Mouse (Mus musculus): Measurements from ENCODE around the gene Tcf12. TPM values are rescaled to one million over a fixed set of nuclear protein-coding genes. Genes with fewer than 3 reads are reported as not detected.

The Tcf12 gene
- polyA plus RNA-seq, 1 experiment from 2014 or later: 191 TPM

DNA sequence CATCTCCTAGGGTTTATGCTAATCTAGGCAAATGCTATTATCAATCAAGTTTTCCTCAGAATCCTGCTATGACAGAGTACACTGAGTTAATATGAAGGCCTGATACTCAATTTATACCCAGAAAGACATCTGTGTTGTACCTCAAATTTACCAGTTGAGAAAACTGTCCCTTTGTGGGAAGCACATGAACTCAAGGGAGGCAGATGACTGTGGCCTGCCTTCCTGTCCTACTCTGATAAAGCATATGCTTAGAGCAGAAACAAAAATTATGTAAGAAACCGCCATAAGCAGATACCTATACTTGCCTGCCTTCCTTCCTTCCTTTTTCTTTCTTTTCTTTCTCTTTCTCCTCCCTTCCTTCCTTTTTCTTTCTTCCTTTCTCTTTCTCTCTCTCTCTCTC, 261.4 kb downstream of the Tcf12 start:
- Histone ChIP-seq H3K9me3 (ENCODE audit: control insufficient read depth, low read length) (no peaks in the 10 kb centered on the region), H3K27me3 (ENCODE audit: control insufficient read depth, insufficient read depth, low read length) (no peaks in the 10 kb centered on the region), H3K27ac (replicated peaks; ENCODE audit: low read depth, low read length) (no peak overlapping the region), H3K36me3 (ENCODE audit: control insufficient read depth, insufficient read depth, low read length) (peaks cover 10% of the 10 kb centered on the region), H3K9ac (ENCODE audit: low read length) (no peak overlapping the region), H3K4me2 (ENCODE audit: low read depth, severe bottlenecking) (no peak overlapping the region), H3K4me1 (ENCODE audit: control insufficient read depth, insufficient read depth, low read length) (no peaks in the 10 kb centered on the region), H3K4me3 (ENCODE audit: low read depth, low read length) (no peak overlapping the region)
- 90% methylated on average over 1 of the region's 1 CpGs for WGBS
- ATAC-seq (ENCODE audit: insufficient number of reproducible peaks, low FRiP score, low TSS enrichment, low read depth) (no peak), DNase-seq (ENCODE audit: low spot score) (no peak)

DNA sequence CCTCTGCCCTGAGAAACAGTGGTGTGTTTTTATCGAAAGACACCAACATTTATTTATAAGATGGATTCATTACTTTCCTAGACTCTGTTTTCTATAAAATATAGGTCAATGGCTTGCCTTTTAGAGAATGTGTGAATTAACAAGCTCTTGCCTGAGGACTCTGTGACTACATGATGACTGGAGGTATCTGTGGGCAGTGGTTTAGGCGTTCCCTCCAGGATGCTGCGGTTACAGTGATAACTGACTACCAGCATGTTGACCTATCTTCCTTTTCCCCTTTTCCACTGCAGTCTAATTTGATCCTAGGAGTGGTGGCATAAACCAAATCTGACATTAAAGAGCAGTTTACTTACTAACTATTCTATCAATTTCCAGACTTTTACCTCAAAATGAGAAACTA, 263.3 kb downstream of the Tcf12 start:
- H3K36me3 ChIP-seq (ENCODE audit: control insufficient read depth, insufficient read depth, low read length): peaks cover 11% of the 10 kb centered on the region; the same call in 1 of the 2 replicates
- ATAC-seq (ENCODE audit: insufficient number of reproducible peaks, low FRiP score, low TSS enrichment, low read depth) (no peak), DNase-seq (ENCODE audit: low spot score) (no peak)
- H3K27me3 ChIP-seq (ENCODE audit: control insufficient read depth, insufficient read depth, low read length): no peaks in the 10 kb centered on the region
- no peak overlapping the region for H3K9ac ChIP-seq (ENCODE audit: low read length)
- H3K4me2 ChIP-seq (ENCODE audit: low read depth, severe bottlenecking): no peak overlapping the region
- no peak overlapping the region for H3K27ac ChIP-seq (replicated peaks; ENCODE audit: low read depth, low read length)
- H3K9me3 ChIP-seq (ENCODE audit: control insufficient read depth, low read length): no peaks in the 10 kb centered on the region
- 96% methylated on average over 3 of the region's 3 CpGs for WGBS
- no peaks in the 10 kb centered on the region for H3K4me1 ChIP-seq (ENCODE audit: control insufficient read depth, insufficient read depth, low read length)
- H3K4me3 ChIP-seq (ENCODE audit: low read depth, low read length): no peak overlapping the region

DNA sequence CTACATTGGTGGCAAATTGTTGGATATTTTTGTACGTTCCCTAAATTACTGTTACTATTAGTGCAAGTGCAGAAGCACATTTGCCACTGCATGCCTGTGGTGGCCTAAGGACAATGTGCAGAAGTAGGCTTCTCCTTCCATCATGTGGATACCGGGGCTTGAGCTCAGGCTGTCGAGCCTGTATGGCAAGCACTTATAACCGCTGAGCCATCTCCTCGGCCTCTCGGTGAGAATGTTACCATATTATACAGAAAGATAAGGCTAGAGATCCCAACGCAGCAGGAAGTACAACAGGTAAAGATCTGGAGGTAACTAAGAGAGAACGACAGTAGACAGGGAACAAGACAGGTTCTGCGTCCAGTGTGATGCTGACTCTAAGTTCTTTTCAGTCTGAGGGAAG, 263.8 kb downstream of the Tcf12 start:
- DNase-seq (ENCODE audit: low spot score) (no peak), ATAC-seq (ENCODE audit: insufficient number of reproducible peaks, low FRiP score, low TSS enrichment, low read depth) (no peak)
- H3K36me3 ChIP-seq (ENCODE audit: control insufficient read depth, insufficient read depth, low read length): peaks cover 11% of the 10 kb centered on the region; the same call in 1 of the 2 replicates
- 96% methylated on average over 9 of the region's 9 CpGs for WGBS
- H3K9me3 ChIP-seq (ENCODE audit: control insufficient read depth, low read length): no peaks in the 10 kb centered on the region
- H3K4me3 ChIP-seq (ENCODE audit: low read depth, low read length): no peak overlapping the region
- no peak overlapping the region for H3K4me2 ChIP-seq (ENCODE audit: low read depth, severe bottlenecking)
- no peak overlapping the region for H3K9ac ChIP-seq (ENCODE audit: low read length)
- no peaks in the 10 kb centered on the region for H3K4me1 ChIP-seq (ENCODE audit: control insufficient read depth, insufficient read depth, low read length)
- H3K27ac ChIP-seq (replicated peaks; ENCODE audit: low read depth, low read length): no peak overlapping the region
- no peaks in the 10 kb centered on the region for H3K27me3 ChIP-seq (ENCODE audit: control insufficient read depth, insufficient read depth, low read length)

DNA sequence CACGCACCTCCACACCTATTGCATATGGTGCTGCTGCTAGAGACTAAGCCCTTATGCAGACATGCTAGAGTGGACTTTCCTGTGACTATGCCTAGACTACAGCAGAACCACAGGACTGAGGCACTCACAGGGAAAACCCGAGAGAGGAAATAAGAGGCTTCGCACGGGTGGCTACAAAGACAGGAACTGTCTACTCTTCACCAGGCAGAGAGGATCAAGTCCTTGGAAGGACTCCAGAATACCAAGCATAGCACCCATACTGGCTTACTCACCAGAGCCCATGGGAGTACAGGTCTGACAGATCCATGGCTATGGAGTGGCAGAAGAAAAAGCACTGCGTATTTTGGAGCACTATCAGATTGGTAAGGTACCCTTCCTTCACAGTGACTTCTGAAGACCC, 269.8 kb downstream of the Tcf12 start:
- Histone ChIP-seq H3K4me2 (ENCODE audit: low read depth, severe bottlenecking) (no peak overlapping the region), H3K9ac (ENCODE audit: low read length) (no peak overlapping the region), H3K9me3 (ENCODE audit: control insufficient read depth, low read length) (no peaks in the 10 kb centered on the region; the same call in 1 of the 2 replicates), H3K36me3 (ENCODE audit: control insufficient read depth, insufficient read depth, low read length) (peaks cover 6% of the 10 kb centered on the region; the same call in 1 of the 2 replicates), H3K27ac (replicated peaks; ENCODE audit: low read depth, low read length) (no peak overlapping the region), H3K4me3 (ENCODE audit: low read depth, low read length) (no peak overlapping the region), H3K4me1 (ENCODE audit: control insufficient read depth, insufficient read depth, low read length) (no peaks in the 10 kb centered on the region), H3K27me3 (ENCODE audit: control insufficient read depth, insufficient read depth, low read length) (no peaks in the 10 kb centered on the region)
- WGBS: 96% methylated on average over 5 of the region's 5 CpGs
- no peak for DNase-seq (ENCODE audit: low spot score)
- no peak for ATAC-seq (ENCODE audit: insufficient number of reproducible peaks, low FRiP score, low TSS enrichment, low read depth)

DNA sequence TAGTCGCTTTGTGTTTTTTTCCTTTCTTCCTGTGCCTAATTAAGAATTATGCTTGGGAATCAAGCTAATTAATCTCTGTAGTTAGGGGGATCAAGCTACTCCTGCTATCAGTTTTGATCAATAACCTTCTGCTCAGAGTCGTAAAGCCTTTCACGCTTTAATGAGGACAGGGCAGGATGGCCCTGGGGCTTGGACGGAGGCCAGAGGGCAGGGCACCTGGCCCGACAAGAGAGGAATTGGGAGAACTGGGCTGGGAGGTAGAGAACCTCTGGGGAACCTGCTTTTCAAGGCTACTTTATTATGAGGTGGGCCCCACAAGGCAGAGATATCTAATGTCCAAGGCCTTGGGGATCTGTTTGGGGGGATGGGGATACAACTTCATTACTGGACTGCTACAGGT, 274.3 kb downstream of the Tcf12 start:
- Histone ChIP-seq H3K4me2 (ENCODE audit: low read depth, severe bottlenecking) (no peak overlapping the region), H3K27me3 (ENCODE audit: control insufficient read depth, insufficient read depth, low read length) (no peaks in the 10 kb centered on the region), H3K4me1 (ENCODE audit: control insufficient read depth, insufficient read depth, low read length) (no peaks in the 10 kb centered on the region), H3K36me3 (ENCODE audit: control insufficient read depth, insufficient read depth, low read length) (peaks cover 3% of the 10 kb centered on the region; the same call in 1 of the 2 replicates), H3K4me3 (ENCODE audit: low read depth, low read length) (no peak overlapping the region), H3K27ac (replicated peaks; ENCODE audit: low read depth, low read length) (no peak overlapping the region), H3K9me3 (ENCODE audit: control insufficient read depth, low read length) (no peaks in the 10 kb centered on the region; the same call in 1 of the 2 replicates), H3K9ac (ENCODE audit: low read length) (no peak overlapping the region)
- WGBS: 17% methylated on average over 5 of the region's 5 CpGs
- DNase-seq (ENCODE audit: low spot score): no peak
- ATAC-seq (ENCODE audit: insufficient number of reproducible peaks, low FRiP score, low TSS enrichment, low read depth): no peak

DNA sequence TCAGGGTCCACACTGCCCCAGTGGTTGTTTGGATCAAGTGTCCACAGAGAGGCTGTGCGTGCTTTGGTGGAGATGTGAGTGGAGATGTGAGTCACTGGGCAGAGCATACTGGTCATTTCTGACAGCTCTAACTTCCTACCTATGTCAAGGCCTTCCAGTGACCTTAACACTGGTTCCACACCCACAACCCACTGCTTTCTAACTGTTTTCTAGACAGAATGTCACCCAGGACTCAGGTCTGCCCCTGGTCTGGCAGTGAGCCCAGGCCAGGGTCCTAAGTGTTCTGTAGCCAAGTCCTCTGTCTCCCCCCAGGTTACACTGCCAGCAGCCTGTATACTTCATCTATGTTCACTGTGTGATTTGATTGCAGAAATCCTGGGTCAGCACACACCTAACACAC, 275.3 kb downstream of the Tcf12 start:
- Histone ChIP-seq H3K4me1 (ENCODE audit: control insufficient read depth, insufficient read depth, low read length) (no peaks in the 10 kb centered on the region), H3K27ac (replicated peaks; ENCODE audit: low read depth, low read length) (no peak overlapping the region), H3K9me3 (ENCODE audit: control insufficient read depth, low read length) (no peaks in the 10 kb centered on the region; the same call in 1 of the 2 replicates), H3K4me2 (ENCODE audit: low read depth, severe bottlenecking) (no peak overlapping the region), H3K36me3 (ENCODE audit: control insufficient read depth, insufficient read depth, low read length) (no peaks in the 10 kb centered on the region), H3K27me3 (ENCODE audit: control insufficient read depth, insufficient read depth, low read length) (no peaks in the 10 kb centered on the region), H3K4me3 (ENCODE audit: low read depth, low read length) (no peak overlapping the region), H3K9ac (ENCODE audit: low read length) (no peak overlapping the region)
- no peak for DNase-seq (ENCODE audit: low spot score)
- no peak for ATAC-seq (ENCODE audit: insufficient number of reproducible peaks, low FRiP score, low TSS enrichment, low read depth)
- 85% methylated on average over 1 of the region's 1 CpGs for WGBS

DNA sequence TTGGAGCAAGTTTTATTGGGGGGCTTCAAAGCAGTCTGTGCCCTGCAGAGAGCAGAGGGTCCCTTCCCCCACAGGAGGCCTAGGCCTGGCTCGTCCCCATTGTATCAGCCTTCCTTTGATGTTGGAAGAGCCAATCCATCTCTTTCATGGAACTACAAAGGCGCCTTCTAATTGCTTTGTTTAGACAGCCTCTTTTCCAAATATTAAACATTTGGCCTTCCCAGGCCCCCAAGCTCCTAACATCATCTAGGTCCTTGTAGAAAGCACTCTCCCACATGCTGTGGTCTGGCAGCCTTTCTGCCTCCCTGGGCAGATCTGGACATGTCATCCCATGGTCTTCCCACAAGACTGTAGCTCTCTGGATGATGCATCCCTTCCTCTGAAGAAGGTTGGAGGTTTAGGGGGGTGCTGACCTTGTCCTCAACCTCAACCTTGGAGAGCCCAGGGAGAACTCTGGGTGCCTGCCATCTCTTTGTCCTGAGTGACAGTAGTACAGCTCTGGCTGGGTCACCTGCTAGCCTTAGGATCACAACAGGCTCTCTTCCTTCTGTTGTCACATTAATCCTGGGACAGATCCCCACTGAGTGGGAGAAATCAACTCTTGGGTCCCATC, 276.4 kb downstream of the Tcf12 start:
- H3K36me3 ChIP-seq (ENCODE audit: control insufficient read depth, insufficient read depth, low read length): no peaks in the 10 kb centered on the region
- no peak for ATAC-seq (ENCODE audit: insufficient number of reproducible peaks, low FRiP score, low TSS enrichment, low read depth)
- no peak overlapping the region for H3K4me3 ChIP-seq (ENCODE audit: low read depth, low read length)
- H3K4me2 ChIP-seq (ENCODE audit: low read depth, severe bottlenecking): no peak overlapping the region
- no peaks in the 10 kb centered on the region; the same call in 1 of the 2 replicates for H3K9me3 ChIP-seq (ENCODE audit: control insufficient read depth, low read length)
- 13% methylated on average over 2 of the region's 2 CpGs for WGBS
- H3K9ac ChIP-seq (ENCODE audit: low read length): no peak overlapping the region
- H3K4me1 ChIP-seq (ENCODE audit: control insufficient read depth, insufficient read depth, low read length): no peaks in the 10 kb centered on the region
- no peak overlapping the region for H3K27ac ChIP-seq (replicated peaks; ENCODE audit: low read depth, low read length)
- no peak for DNase-seq (ENCODE audit: low spot score)
- H3K27me3 ChIP-seq (ENCODE audit: control insufficient read depth, insufficient read depth, low read length): no peaks in the 10 kb centered on the region

DNA sequence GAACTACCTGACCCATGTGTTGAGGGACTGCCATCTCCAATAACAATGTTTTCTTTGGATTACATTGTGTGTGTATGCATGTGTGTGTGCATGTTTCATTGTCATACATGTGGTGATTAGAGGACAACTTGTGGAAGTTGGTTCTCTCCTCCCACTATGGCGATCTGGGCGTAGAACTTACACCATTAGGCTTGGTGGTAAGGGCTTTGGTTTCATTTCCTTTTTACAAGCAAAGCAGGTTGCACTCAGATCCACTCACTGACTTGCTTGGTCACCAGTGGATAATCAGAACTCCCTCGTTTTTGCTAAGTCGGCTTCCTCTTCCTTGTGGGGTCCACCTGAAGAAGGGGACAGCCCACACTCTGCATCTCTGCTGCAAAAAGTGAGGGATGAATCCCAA, 277.0 kb downstream of the Tcf12 start:
- H3K27me3 ChIP-seq (ENCODE audit: control insufficient read depth, insufficient read depth, low read length): no peaks in the 10 kb centered on the region
- ATAC-seq (ENCODE audit: insufficient number of reproducible peaks, low FRiP score, low TSS enrichment, low read depth): no peak
- H3K36me3 ChIP-seq (ENCODE audit: control insufficient read depth, insufficient read depth, low read length): no peaks in the 10 kb centered on the region
- DNase-seq (ENCODE audit: low spot score): no peak
- H3K9ac ChIP-seq (ENCODE audit: low read length): no peak overlapping the region
- H3K27ac ChIP-seq (replicated peaks; ENCODE audit: low read depth, low read length): no peak overlapping the region
- no peaks in the 10 kb centered on the region for H3K4me1 ChIP-seq (ENCODE audit: control insufficient read depth, insufficient read depth, low read length)
- WGBS: 40% methylated on average over 4 of the region's 4 CpGs
- H3K4me2 ChIP-seq (ENCODE audit: low read depth, severe bottlenecking): no peak overlapping the region
- H3K4me3 ChIP-seq (ENCODE audit: low read depth, low read length): no peak overlapping the region
- no peaks in the 10 kb centered on the region; the same call in 1 of the 2 replicates for H3K9me3 ChIP-seq (ENCODE audit: control insufficient read depth, low read length)

Data from limb, embryonic 11.5 days (tissue).